Mouse (Mus musculus) lung, embryonic 16.5 days (tissue): Measurements from ENCODE around the gene Tmod2. TPM values are rescaled to one million over a fixed set of nuclear protein-coding genes. Genes with fewer than 3 reads are reported as not detected.
A peak's percentile ranks its signal among the peaks of the same experiment; 100 is the strongest.
"Not testable (repeated sequence)": the region's sequence is repeated elsewhere in the genome, so short reads cannot be mapped to it uniquely, and the experiment has no call there.

Experiments
- ATAC-seq: fragments of 200-750 bp; cut with Nextera tagmentation; 2 replicates; pipeline ENCODE4 v1.8.0; 2017; ENCODE audit warnings: low read depth, mild to moderate bottlenecking, moderate library complexity
- H3K27ac ChIP-seq: fragments of 300-500 bp; sonication (generic); 2 replicates; pipeline ENCODE4 v1.5.1; 2014; ENCODE audit warnings: mild to moderate bottlenecking, control low read depth, low read length
- H3K27me3 ChIP-seq: fragments of 300-500 bp; sonication (generic); 2 replicates; pipeline ENCODE4 v1.6.1; 2014; ENCODE audit warnings: low read depth, low read length, mixed read lengths; ENCODE audit not compliant: control insufficient read depth, insufficient read depth
- H3K36me3 ChIP-seq: fragments of 300-500 bp; sonication (generic); 2 replicates; pipeline ENCODE4 v1.6.1; 2014; ENCODE audit warnings: low read length; ENCODE audit not compliant: control insufficient read depth, insufficient read depth
- H3K4me1 ChIP-seq: fragments of 300-500 bp; sonication (generic); replicated peaks from 2 replicates; pipeline ENCODE4 v1.6.1; 2014; ENCODE audit warnings: low read length, mixed read lengths; ENCODE audit not compliant: control insufficient read depth, insufficient read depth
- H3K4me2 ChIP-seq: fragments of 300-500 bp; sonication (generic); 2 replicates; pipeline ENCODE4 v1.6.1; 2014; ENCODE audit warnings: low read depth, low read length, control low read depth
- H3K4me3 ChIP-seq: fragments of 300-500 bp; sonication (generic); 2 replicates; pipeline ENCODE4 v1.5.1; 2014; ENCODE audit warnings: mild to moderate bottlenecking, low read length, control low read depth
- H3K9ac ChIP-seq: fragments of 300-500 bp; sonication (generic); 2 replicates; pipeline ENCODE4 v1.6.1; 2014; ENCODE audit warnings: low read length, control low read depth
- H3K9me3 ChIP-seq: fragments of 300-500 bp; sonication (generic); 2 replicates; pipeline ENCODE4 v1.6.1; 2016; ENCODE audit warnings: low read length; ENCODE audit not compliant: control insufficient read depth
- WGBS: fragments of 180-500 bp; shearing (Covaris S2); extraction: QIAGEN DNeasy Blood & Tissue Kit; methylation state at CpG from one replicate; pipeline ENCODE4 v1.1.7; 2014; 5-methylcytosine and 5-hydroxymethylcytosine counted together
- polyA plus RNA-seq: library from polyadenylated mRNA; unstranded; fragments of >200 nt; fragmentation: Nextera tagmentation; extraction: Ambion mirVana; gene quantifications from 2 replicates; pipeline ENCODE4 v1.2.1, GENCODE M21; 2015

Gene Tmod2
- polyA plus RNA-seq, 1 experiment from 2014 or later = 8.7 TPM

- peaks cover 40% of the 10 kb centered on the region for H3K4me1 ChIP-seq
- H3K4me3 ChIP-seq = no peak overlapping the region
- no peaks in the 10 kb centered on the region for H3K27me3 ChIP-seq
- 78% methylated on average over 8 of the region's 8 CpGs for WGBS
- ATAC-seq = no peak
- H3K36me3 ChIP-seq = 0 out of 2 replicates have a peak, but pooled peaks cover 2% of the 10 kb centered on the region
- H3K4me2 ChIP-seq = no peak overlapping the region
- no peak overlapping the region for H3K27ac ChIP-seq
- peaks cover 4% of the 10 kb centered on the region; the same call in 1 of the 2 replicates for H3K9me3 ChIP-seq
- no peak overlapping the region for H3K9ac ChIP-seq
Measured at GRCm38 (mm10) chr9:75545514-75545913, 65.6 kb downstream of the Tmod2 start.

- Histone ChIP-seq H3K9ac (no peak overlapping the region), H3K9me3 (no peaks in the 10 kb centered on the region), H3K27ac (peak overlapping the region; percentile 65), H3K27me3 (no peaks in the 10 kb centered on the region), H3K4me1 (peaks cover 23% of the 10 kb centered on the region), H3K4me3 (no peak overlapping the region), H3K4me2 (no peak overlapping the region; the same call in 1 of the 2 replicates), H3K36me3 (no peaks in the 10 kb centered on the region)
- ATAC-seq = peak; percentile 77
- 6% methylated on average over 5 of the region's 5 CpGs for WGBS
Measured at GRCm38 (mm10) chr9:75541497-75541896, 69.6 kb downstream of the Tmod2 start.

- 72% methylated on average over 1 of the region's 1 CpGs for WGBS
- Histone ChIP-seq H3K4me1 (peaks cover 7% of the 10 kb centered on the region; the same call in 1 of the 2 replicates), H3K36me3 (no peaks in the 10 kb centered on the region), H3K4me2 (no peak overlapping the region), H3K9ac (no peak overlapping the region), H3K27me3 (no peaks in the 10 kb centered on the region), H3K27ac (no peak overlapping the region), H3K9me3 (no peaks in the 10 kb centered on the region), H3K4me3 (no peak overlapping the region)
- no peak for ATAC-seq
Measured at GRCm38 (mm10) chr9:75536422-75536821, 74.7 kb downstream of the Tmod2 start.

GRCm38 (mm10) chr9:75534431-75534962 lies 76.6 kb downstream of the Tmod2 start:
- H3K4me1 ChIP-seq = no peaks in the 10 kb centered on the region
- no peak overlapping the region for H3K27ac ChIP-seq
- WGBS = 90% methylated on average over 8 of the region's 8 CpGs
- no peaks in the 10 kb centered on the region for H3K27me3 ChIP-seq
- H3K4me3 ChIP-seq = no peak overlapping the region
- no peaks in the 10 kb centered on the region for H3K9me3 ChIP-seq
- no peak for ATAC-seq
- peaks cover 2% of the 10 kb centered on the region; the same call in 1 of the 2 replicates for H3K36me3 ChIP-seq
- no peak overlapping the region for H3K4me2 ChIP-seq
- H3K9ac ChIP-seq = no peak overlapping the region

GRCm38 (mm10) chr9:75532989-75533388 lies 78.1 kb downstream of the Tmod2 start:
- H3K4me2 ChIP-seq, H3K4me1 ChIP-seq, H3K36me3 ChIP-seq, H3K27ac ChIP-seq, ATAC-seq, H3K9ac ChIP-seq, H3K4me3 ChIP-seq, H3K9me3 ChIP-seq, H3K27me3 ChIP-seq: not testable (repeated sequence)
- 76% methylated on average over 8 of the region's 9 CpGs for WGBS

GRCm38 (mm10) chr9:75532461-75532860 lies 78.7 kb downstream of the Tmod2 start:
- 72% methylated on average over 7 of the region's 7 CpGs for WGBS
- Histone ChIP-seq H3K27ac (no peak overlapping the region), H3K4me1 (0 out of 2 replicates have a peak, but pooled peaks cover 1% of the 10 kb centered on the region), H3K36me3 (peaks cover 8% of the 10 kb centered on the region), H3K27me3 (no peaks in the 10 kb centered on the region), H3K4me2 (no peak overlapping the region), H3K9ac (no peak overlapping the region), H3K9me3 (no peaks in the 10 kb centered on the region), H3K4me3 (no peak overlapping the region)
- ATAC-seq = no peak

- Histone ChIP-seq H3K9ac (no peak overlapping the region), H3K4me2 (no peak overlapping the region), H3K9me3 (no peaks in the 10 kb centered on the region), H3K4me3 (no peak overlapping the region), H3K27me3 (no peaks in the 10 kb centered on the region), H3K36me3 (peaks cover 8% of the 10 kb centered on the region), H3K4me1 (0 out of 2 replicates have a peak, but pooled peaks cover 3% of the 10 kb centered on the region), H3K27ac (no peak overlapping the region)
- 73% methylated on average over 5 of the region's 5 CpGs for WGBS
- ATAC-seq = no peak
Measured at GRCm38 (mm10) chr9:75529358-75529757, 81.8 kb downstream of the Tmod2 start.

GRCm38 (mm10) chr9:75528096-75528495 lies 83.0 kb downstream of the Tmod2 start:
- H3K4me3 ChIP-seq = no peak overlapping the region
- ATAC-seq = no peak
- H3K4me1 ChIP-seq = 0 out of 2 replicates have a peak, but pooled peaks cover 3% of the 10 kb centered on the region
- H3K9me3 ChIP-seq = no peaks in the 10 kb centered on the region
- no peak overlapping the region for H3K4me2 ChIP-seq
- no peak overlapping the region for H3K27ac ChIP-seq
- H3K9ac ChIP-seq = no peak overlapping the region
- no peaks in the 10 kb centered on the region for H3K27me3 ChIP-seq
- 95% methylated on average over 9 of the region's 9 CpGs for WGBS
- peaks cover 8% of the 10 kb centered on the region for H3K36me3 ChIP-seq

- Histone ChIP-seq H3K27me3 (no peaks in the 10 kb centered on the region), H3K9ac (no peak overlapping the region), H3K4me3 (no peak overlapping the region), H3K9me3 (no peaks in the 10 kb centered on the region), H3K36me3 (peaks cover 8% of the 10 kb centered on the region), H3K4me1 (0 out of 2 replicates have a peak, but pooled peaks cover 3% of the 10 kb centered on the region), H3K27ac (no peak overlapping the region), H3K4me2 (no peak overlapping the region)
- 67% methylated on average over 13 of the region's 13 CpGs for WGBS
- peak; percentile 72; the same call in 1 of the 2 replicates for ATAC-seq
Measured at GRCm38 (mm10) chr9:75527368-75528059, 83.6 kb downstream of the Tmod2 start.
